Mouse (Mus musculus) ES-CJ7 (cell line): ENCODE data around the gene Xcr1.

Experiments used
- DNase-seq: peaks from one replicate; pipeline ENCODE4 v3.0.0; 2011; ENCODE audit warnings: low read depth, low spot score

Xcr1 gene

GRCm38 (mm10) chr9:123814821-123815220 lies 47.0 kb downstream of the Xcr1 start:
- no peak for DNase-seq

- no peak for DNase-seq
Observed at GRCm38 (mm10) chr9:123814326-123814725, 47.5 kb downstream of the Xcr1 start.

GRCm38 (mm10) chr9:123811831-123812230 lies 50.0 kb downstream of the Xcr1 start:
- no peak for DNase-seq

- no peak for DNase-seq
Observed at GRCm38 (mm10) chr9:123808583-123808982, 53.2 kb downstream of the Xcr1 start.

GRCm38 (mm10) chr9:123806267-123806666 lies 55.6 kb downstream of the Xcr1 start, which contains the start of gene Cxcr6:
Gene Cxcr6 (plus strand): TSS chr9:123806475.
- no peak for DNase-seq

GRCm38 (mm10) chr9:123805241-123805640 lies 56.6 kb downstream of the Xcr1 start:
- no peak for DNase-seq

- no peak for DNase-seq
Observed at GRCm38 (mm10) chr9:123802896-123803295, 58.9 kb downstream of the Xcr1 start.

GRCm38 (mm10) chr9:123802421-123802820 lies 59.4 kb downstream of the Xcr1 start:
- no peak for DNase-seq
